Mouse (Mus musculus) kidney, postnatal 36 days (tissue): ENCODE data around the gene B3glct.

Experiments used
- DNase-seq, 2 experiments: peaks; one replicate each; pipeline ENCODE4 v3.0.0; 2021 to 2022; ENCODE audit warnings: mixed read lengths in 2 of 2

Gene B3glct

DNA sequence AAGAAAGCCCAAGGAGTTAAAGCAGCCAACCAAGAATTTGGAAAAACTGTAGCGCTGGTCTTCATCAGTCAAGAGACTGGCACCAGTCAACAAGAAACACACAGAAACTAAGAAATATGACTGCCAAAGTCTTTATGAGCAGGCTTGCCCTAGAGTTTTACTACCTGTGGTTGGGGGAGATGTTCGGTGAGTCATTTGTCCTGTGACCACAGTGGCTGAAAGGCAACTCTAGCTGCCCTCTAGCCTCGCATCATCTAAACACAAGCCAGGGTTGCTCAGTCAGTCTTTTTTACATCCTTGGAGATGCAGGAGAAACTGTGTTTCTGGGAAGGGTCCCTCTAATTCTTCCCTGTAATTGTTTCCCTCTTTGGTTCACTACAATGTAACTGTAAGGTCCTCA lies 834 bp upstream of the B3glct start:
- DNase-seq: no peak

GRCm38 (mm10) chr5:149678990-149679348 lies 939 bp downstream of the B3glct start:
- DNase-seq: no peak

DNA sequence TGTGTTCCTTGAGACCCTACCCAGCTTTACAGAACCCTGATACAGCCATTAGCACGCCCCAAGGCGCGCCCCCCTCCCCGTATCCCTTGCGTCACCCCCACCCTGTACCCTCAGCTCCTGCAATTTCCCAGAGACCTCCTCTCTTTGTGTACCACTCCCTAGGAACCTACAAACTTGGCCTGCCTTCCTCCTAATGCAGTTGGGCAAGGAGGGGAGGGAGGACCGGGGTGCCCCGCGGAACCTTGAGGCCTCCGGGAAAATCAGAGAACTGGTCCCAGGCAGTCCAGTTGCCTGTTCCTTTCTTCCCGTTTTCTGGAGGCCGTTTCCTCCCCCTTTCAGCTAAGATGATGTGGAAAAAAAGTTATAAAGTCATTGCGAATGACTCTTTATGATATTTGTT lies 1.3 kb downstream of the B3glct start:
- DNase-seq: peak in 1 of 2 experiments; percentile 14

- no peak for DNase-seq
Measured at GRCm38 (mm10) chr5:149679886-149680285, 1.9 kb downstream of the B3glct start.

DNA sequence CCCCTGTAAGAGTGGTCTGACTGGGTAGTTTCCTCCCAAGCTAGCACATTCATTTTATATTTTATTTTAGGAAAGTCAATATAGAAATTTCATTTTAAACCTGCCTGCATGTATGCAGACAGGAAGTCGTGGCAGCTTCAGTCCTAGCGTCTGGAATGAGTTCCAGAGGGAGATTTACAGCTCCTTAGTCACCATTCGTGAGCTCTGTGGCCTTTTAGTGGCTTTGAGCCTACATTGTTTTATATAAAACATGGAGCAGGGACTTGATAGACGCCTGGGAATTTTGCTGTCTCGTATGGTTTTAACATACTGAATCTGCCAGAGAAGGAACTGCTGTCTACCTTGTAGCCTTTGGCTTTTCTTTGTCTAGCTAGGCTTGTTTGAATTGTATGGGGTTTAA lies 2.9 kb downstream of the B3glct start:
- no peak for DNase-seq

DNA sequence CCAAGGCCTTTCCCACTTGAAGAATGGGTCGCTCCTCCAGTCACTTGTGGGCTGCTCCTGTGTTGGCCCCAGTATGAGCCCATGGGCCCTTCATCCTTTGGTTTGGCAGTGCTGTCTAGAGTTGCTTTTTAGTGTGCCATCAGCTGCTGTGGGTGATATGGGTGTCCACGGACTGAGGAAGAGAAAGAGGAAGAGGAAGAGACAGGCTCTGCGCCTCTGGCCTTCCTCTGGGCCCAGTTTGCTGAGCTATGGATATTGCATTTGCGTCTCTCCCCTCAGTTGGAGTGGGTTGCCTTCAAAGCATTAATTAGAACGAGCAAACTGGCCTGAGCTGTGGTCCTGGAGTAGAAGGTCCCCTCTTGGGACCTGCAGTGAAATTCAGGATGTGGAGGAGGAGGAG lies 11.8 kb downstream of the B3glct start:
- DNase-seq: no peak

DNA sequence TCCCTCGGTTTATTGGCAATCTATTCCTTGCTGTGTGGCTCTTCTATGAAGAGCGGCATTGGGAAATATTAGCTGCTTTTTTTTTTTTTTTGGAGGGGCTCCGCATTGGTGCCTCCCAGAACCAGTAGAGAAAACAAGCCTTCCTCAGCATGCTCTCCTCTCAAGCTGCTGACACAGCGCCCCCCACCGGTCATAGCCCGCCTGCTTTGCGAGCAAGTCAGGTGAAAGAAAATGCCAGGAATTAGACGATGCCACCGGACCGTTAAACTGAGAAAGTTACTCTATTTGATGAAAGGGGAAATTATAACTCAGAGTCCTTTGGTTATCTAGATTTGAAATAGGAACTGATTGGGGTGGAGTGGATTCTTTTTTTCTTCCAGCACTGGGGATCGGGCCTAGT lies 14.5 kb downstream of the B3glct start:
- DNase-seq: peak in 1 of 2 experiments; percentile 35

DNA sequence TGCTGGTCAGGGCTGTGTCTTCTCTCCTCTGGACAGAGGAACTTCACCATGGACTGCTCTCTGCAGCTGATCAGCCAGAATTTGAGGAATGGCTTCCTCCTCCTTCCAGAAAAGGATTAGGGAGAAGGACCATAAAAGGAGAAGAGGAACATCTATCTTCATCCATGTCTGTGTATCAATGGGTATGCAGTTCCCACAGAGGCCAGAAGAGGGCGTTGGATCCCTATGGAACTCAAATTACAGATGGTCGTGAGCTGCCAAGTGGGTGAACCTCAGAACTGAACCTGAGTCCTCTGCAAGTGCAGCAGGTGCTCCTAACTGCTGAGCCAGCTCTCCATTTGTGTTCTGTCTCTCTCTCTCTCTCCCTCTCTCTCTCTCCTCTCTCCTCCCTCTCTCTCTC lies 15.2 kb downstream of the B3glct start:
- no peak for DNase-seq

GRCm38 (mm10) chr5:149693968-149694367 lies 15.9 kb downstream of the B3glct start:
- DNase-seq: no peak

DNA sequence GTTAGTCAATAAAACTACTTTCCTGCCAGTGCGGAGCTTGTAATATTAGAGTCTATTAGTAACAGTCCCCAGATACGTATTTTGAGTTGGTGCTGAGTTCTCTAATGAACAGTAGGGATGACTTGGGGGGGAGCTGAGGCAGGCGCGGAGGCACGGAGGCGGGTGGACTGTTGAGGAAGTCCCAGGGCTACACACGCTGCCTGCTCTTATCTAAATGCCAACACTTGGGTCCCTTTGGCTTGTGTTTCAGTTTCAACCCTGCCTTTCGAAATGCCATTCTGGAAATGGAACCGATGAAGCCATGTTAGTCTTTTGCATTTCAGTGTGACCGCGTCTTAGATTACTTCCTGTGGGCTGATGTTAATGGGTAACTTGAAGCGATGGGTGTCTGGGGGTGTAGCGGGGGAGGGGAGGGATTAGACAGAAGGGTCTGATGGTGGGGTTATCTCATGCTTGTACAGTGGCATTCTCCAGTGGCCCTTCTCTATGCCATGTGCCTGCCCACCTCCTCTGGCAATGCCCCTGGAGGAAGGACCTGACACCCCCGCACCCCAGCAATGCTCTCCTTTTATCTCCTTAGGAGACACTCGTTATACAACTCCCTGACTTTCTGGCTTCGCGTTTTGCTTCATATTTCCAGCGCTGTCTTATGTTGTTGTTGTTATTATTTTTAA lies 17.2 kb downstream of the B3glct start:
- DNase-seq: no peak

DNA sequence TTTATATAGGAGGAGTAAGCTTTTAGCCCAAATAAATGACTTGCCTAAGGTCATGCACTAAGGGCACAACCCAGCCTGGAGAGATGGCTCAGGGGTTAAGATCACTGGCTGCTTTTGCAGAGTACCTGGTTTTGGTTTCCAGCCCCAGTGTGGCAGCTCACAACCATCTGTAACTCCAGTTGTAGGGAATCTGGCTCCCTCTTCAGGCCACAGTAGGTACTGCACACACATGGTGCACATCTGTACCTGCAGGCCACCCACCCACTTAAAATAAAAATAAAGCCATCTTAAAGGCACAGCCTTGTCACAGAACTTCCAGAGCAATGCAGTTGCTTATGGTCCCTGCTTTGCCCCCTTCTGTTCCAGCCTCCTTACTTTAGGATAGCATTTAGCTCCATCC lies 24.7 kb downstream of the B3glct start:
- no peak for DNase-seq

DNA sequence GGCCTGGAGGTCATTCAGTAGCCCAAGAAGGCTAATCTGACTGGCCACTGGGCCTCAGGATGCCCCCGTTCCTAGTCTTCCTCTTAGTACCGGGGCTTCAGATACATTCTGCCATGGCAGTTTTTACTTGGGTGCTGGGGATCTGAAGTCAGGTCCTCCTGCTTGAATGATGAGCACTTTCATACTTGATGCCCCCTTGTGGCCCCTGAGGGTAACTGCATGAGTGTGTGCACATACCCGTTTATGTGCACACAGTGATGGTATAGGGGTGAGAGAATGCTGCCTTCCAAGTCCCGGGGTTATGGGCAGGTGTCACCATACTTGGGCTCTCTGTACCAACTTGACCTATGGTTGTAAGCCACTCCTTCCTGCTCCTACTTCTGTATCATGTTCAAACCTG lies 33.5 kb downstream of the B3glct start:
- DNase-seq: no peak

DNA sequence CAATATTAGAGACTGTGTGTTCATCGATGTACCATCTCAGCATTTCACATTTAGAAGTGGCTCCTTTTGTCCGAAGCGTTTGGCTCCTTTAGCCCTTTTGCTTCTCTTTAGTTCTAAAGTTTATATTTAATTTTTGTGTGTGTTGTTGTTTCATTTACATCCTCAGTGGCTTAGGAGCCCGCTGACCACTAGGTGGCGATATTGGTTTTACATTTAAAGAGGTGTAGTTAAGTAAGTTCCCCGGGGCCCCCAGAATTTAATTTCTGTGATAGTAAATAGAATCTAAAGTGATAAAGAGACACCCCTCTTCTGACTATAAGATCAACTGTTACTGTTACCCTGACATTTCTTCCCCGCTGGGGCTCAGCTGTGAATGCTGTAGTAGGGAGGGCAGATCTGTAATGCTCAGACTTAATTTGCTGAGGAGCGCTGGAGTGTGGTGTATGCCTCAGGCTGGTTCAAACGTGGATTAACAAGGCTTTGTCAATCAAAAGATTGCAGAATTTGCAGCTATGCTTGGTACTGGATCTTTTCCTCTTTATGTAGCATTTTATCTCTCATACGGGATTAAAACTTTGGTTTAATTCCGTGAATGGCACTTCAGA lies 35.2 kb downstream of the B3glct start:
- DNase-seq: peak; percentile 40 to 70

DNA sequence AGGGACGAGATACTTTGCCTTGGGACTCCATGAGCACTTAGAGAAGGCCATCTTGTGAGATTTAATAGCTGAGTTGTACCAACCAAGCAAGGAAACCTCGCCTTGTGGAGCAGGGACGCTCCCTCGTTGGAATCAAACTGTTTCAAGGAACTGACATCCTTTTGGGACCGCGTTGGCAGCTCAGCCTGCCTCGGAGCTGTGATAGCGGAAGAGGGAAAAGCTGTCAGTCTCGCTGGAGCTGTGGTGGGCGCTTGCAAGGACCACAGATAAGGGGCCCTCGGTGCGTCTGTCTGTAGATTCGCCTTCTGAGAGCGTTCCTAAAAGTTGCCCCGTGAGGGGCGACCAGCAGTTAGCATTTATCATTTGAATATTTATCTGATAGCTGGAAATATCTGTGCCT lies 35.8 kb downstream of the B3glct start:
- DNase-seq: no peak

DNA sequence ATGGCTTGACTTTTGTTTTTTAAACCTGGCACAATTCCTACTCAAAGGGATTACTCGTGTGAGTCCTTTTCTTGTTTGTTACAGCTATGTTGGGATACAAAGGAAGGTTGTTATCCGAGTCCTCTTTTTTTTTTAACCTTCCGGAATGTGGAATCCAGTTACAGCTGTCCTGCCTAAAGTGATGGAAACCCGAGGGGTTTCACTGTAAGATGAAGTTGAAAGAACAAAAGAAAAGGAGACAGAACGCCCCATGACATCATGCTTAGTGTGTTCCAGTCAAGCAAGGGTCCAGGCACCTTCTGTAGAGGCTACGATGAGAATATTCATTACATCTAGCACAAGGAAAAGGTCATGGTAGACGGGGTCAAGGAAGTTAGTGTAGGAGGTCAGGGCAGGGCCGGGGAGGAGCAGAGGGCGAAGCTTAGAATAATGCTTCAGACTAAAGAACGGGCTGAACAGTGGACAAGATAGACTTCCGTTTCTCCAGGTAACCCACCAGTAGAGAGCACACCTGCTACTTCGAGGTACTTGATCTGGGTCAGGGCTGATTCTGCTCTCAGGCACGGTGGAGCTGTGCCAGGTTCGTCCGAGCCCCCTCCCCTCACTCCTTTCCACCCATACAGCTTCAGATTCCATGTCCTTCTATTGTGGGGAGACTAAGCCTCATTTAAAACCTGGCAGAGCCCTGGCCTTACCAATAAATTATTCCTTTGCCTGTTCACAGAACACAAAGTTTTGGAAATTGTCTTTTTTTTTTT lies 37.7 kb downstream of the B3glct start:
- no peak for DNase-seq

DNA sequence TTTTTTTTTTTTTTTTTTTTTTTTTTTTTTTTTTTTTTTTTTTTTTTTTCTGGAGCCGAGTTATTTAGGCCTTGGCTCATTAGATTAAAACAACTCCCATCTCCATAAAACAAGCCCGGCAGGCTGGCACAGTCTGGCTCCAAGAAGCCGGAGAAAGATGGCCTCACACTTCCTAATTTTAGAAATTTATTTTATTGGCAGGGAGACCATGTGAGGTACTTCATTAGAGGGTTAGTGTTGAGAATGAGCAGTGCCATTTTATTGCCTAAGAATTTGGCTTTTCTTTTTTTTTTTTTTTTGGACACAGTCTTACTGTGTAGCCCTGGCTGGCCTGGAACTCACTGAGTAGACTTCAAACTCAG lies 38.3 kb downstream of the B3glct start:
- no peak for DNase-seq

DNA sequence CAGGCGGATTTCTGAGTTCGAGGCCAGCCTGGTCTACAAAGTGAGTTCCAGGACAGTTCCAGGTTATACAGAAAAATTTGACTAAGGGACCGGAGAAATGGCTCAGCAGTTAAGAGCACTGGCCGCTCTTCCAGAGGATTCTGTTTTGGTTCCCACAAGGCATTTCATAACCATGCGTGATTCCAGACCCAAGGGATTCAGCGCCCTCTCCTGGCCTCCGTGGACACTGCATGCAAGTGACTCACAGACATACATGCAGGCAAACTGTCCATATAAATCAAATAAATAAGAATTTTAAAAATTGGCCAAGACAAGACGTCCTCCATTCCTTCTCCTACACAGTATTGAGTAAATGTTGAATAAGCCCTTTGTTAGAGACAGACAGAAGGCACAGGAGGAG lies 53.7 kb downstream of the B3glct start:
- no peak for DNase-seq

- no peak for DNase-seq
Measured at GRCm38 (mm10) chr5:149737210-149737609, 59.2 kb downstream of the B3glct start.

GRCm38 (mm10) chr5:149740145-149740544 lies 62.1 kb downstream of the B3glct start:
- DNase-seq: no peak

- no peak for DNase-seq
Measured at GRCm38 (mm10) chr5:149740703-149741102, 62.7 kb downstream of the B3glct start.

GRCm38 (mm10) chr5:149742286-149742685 lies 64.3 kb downstream of the B3glct start:
- DNase-seq: no peak

GRCm38 (mm10) chr5:149745079-149745478 lies 67.0 kb downstream of the B3glct start:
- peak in 1 of 2 experiments; percentile 20 for DNase-seq

DNA sequence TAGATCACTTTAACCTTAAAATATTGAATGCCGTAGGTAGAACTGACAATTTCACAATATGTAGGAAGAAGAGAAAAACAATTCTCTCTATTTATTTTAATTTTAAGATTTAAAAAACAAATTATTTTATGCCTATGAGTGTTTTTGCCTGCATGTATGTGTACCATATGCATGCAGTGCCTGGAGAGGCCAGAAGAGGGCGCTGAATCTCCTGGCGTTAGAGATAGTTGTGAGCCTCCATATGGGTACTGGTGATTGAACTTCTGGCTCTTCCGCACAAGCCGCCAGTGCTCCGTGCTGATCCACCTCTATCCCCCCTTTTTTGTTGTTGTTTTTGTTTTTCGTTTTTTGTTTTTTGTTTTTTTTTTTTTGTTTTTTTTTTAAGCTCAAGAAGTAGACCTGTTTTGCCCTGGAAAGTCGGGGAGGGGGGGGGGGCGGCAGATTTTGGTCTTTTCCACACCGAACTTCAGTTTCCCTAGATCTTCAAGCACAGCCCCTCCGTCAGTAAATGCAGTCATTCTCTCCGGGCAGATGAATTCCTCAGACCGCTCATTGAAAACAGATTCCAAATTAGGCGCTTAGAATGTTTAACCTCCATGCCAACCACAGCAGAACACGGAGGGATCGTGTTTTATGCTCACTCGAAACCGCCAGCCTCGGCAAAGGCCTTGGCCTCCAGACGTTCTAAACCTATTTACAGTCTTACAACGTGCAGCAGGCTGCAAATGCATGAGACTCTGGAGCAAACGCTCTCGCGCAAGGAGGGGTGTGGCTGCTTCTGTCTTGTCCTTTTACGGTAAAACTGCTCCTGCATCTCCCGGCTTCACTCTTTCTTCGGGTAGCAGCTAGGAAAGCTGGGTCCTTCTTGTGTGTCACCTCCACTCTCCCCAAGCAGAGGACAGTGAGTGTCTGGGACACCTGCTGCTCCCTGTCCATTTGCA lies 70.9 kb downstream of the B3glct start:
- DNase-seq: no peak
